Mouse (Mus musculus): ENCODE measurements around the gene Nap1l1. TPM values are rescaled to one million over a fixed set of nuclear protein-coding genes. Genes with fewer than 3 reads are reported as not detected.

The Nap1l1 gene
- polyA plus RNA-seq, 1 experiment = 96.6 TPM

- H3K27me3 ChIP-seq (replicated peaks) = no peaks in the 10 kb centered on the region
- peaks cover 58% of the 10 kb centered on the region for H3K4me1 ChIP-seq
- no peaks in the 10 kb centered on the region for H3K9me3 ChIP-seq
- peaks cover 11% of the 10 kb centered on the region for H3K36me3 ChIP-seq (replicated peaks; ENCODE audit: low read length)
- H3K4me3 ChIP-seq (replicated peaks) = no peak overlapping the region
- no peak for TF ChIP-seq GATA1 (IDR thresholded peaks at IDR 0.05; ENCODE audit: borderline replicate concordance, low read length)
- TF ChIP-seq FLI1 (IDR thresholded peaks at IDR 0.05; ENCODE audit: low read length) = no peak
These were observed 39.1 kb downstream of the Nap1l1 start for GRCm38 (mm10) chr10:111512036-111512568.

GRCm38 (mm10) chr10:111514282-111514885 is 41.4 kb downstream of the Nap1l1 start:
- H3K4me3 ChIP-seq (replicated peaks) = no peak overlapping the region
- TF ChIP-seq FLI1 (IDR thresholded peaks at IDR 0.05; ENCODE audit: low read length) (no peak), GATA1 (IDR thresholded peaks at IDR 0.05; ENCODE audit: borderline replicate concordance, low read length) (no peak)
- peaks cover 6% of the 10 kb centered on the region for H3K36me3 ChIP-seq (replicated peaks; ENCODE audit: low read length)
- no peaks in the 10 kb centered on the region for H3K9me3 ChIP-seq
- no peaks in the 10 kb centered on the region for H3K27me3 ChIP-seq (replicated peaks)
- H3K4me1 ChIP-seq = peaks cover 47% of the 10 kb centered on the region

- no peaks in the 10 kb centered on the region for H3K36me3 ChIP-seq (replicated peaks; ENCODE audit: low read length)
- peaks cover 45% of the 10 kb centered on the region for H3K4me1 ChIP-seq
- H3K4me3 ChIP-seq (replicated peaks) = peak overlapping the region; percentile 81
- H3K27me3 ChIP-seq (replicated peaks) = no peaks in the 10 kb centered on the region
- no peaks in the 10 kb centered on the region for H3K9me3 ChIP-seq
- TF ChIP-seq FLI1 (IDR thresholded peaks at IDR 0.05; ENCODE audit: low read length) (no peak), GATA1 (IDR thresholded peaks at IDR 0.05; ENCODE audit: borderline replicate concordance, low read length) (no peak)
These were observed 42.3 kb downstream of the Nap1l1 start for GRCm38 (mm10) chr10:111515071-111516010.

GRCm38 (mm10) chr10:111516172-111516588 is 43.2 kb downstream of the Nap1l1 start:
- H3K36me3 ChIP-seq (replicated peaks; ENCODE audit: low read length) = no peaks in the 10 kb centered on the region
- H3K4me1 ChIP-seq = peaks cover 38% of the 10 kb centered on the region
- no peaks in the 10 kb centered on the region for H3K9me3 ChIP-seq
- no peak for TF ChIP-seq GATA1 (IDR thresholded peaks at IDR 0.05; ENCODE audit: borderline replicate concordance, low read length)
- no peak for TF ChIP-seq FLI1 (IDR thresholded peaks at IDR 0.05; ENCODE audit: low read length)
- H3K27me3 ChIP-seq (replicated peaks) = no peaks in the 10 kb centered on the region
- H3K4me3 ChIP-seq (replicated peaks) = peak overlapping the region; percentile 80

GRCm38 (mm10) chr10:111516804-111517436 is 43.9 kb downstream of the Nap1l1 start:
- H3K4me1 ChIP-seq = peaks cover 38% of the 10 kb centered on the region
- no peaks in the 10 kb centered on the region for H3K27me3 ChIP-seq (replicated peaks)
- TF ChIP-seq FLI1 (IDR thresholded peaks at IDR 0.05; ENCODE audit: low read length) (no peak), GATA1 (IDR thresholded peaks at IDR 0.05; ENCODE audit: borderline replicate concordance, low read length) (no peak)
- peak overlapping the region; percentile 80 for H3K4me3 ChIP-seq (replicated peaks)
- no peaks in the 10 kb centered on the region for H3K36me3 ChIP-seq (replicated peaks; ENCODE audit: low read length)
- H3K9me3 ChIP-seq = no peaks in the 10 kb centered on the region

- TF ChIP-seq FLI1 (IDR thresholded peaks at IDR 0.05; ENCODE audit: low read length) (no peak), GATA1 (IDR thresholded peaks at IDR 0.05; ENCODE audit: borderline replicate concordance, low read length) (no peak)
These were observed 45.3 kb downstream of the Nap1l1 start for GRCm38 (mm10) chr10:111518350-111518749.

GRCm38 (mm10) chr10:111519620-111520370 is 46.8 kb downstream of the Nap1l1 start:
- peaks cover 42% of the 10 kb centered on the region for H3K4me1 ChIP-seq
- H3K9me3 ChIP-seq = no peaks in the 10 kb centered on the region
- H3K27me3 ChIP-seq (replicated peaks) = no peaks in the 10 kb centered on the region
- H3K4me3 ChIP-seq (replicated peaks) = no peak overlapping the region
- no peaks in the 10 kb centered on the region for H3K36me3 ChIP-seq (replicated peaks; ENCODE audit: low read length)
- no peak for TF ChIP-seq GATA1 (IDR thresholded peaks at IDR 0.05; ENCODE audit: borderline replicate concordance, low read length)

More at GRCm38 (mm10) chr10:111518350-111518749, 45.3 kb downstream of the Nap1l1 start:
- H3K4me3 ChIP-seq (replicated peaks) = no peak overlapping the region
- H3K9me3 ChIP-seq = no peaks in the 10 kb centered on the region
- no peaks in the 10 kb centered on the region for H3K36me3 ChIP-seq (replicated peaks; ENCODE audit: low read length)
- H3K4me1 ChIP-seq = peaks cover 42% of the 10 kb centered on the region
- no peaks in the 10 kb centered on the region for H3K27me3 ChIP-seq (replicated peaks)

- Histone ChIP-seq H3K4me1 (peaks cover 34% of the 10 kb centered on the region), H3K4me3 (replicated peaks) (no peak overlapping the region), H3K36me3 (replicated peaks; ENCODE audit: low read length) (no peaks in the 10 kb centered on the region), H3K9me3 (no peaks in the 10 kb centered on the region), H3K27me3 (replicated peaks) (no peaks in the 10 kb centered on the region)
- no peak for TF ChIP-seq FLI1 (IDR thresholded peaks at IDR 0.05; ENCODE audit: low read length)
- TF ChIP-seq GATA1 (IDR thresholded peaks at IDR 0.05; ENCODE audit: borderline replicate concordance, low read length) = no peak
These were observed 47.6 kb downstream of the Nap1l1 start for GRCm38 (mm10) chr10:111520621-111521020.

- Histone ChIP-seq H3K4me1 (peaks cover 24% of the 10 kb centered on the region), H3K4me3 (replicated peaks) (no peak overlapping the region), H3K36me3 (replicated peaks; ENCODE audit: low read length) (no peaks in the 10 kb centered on the region), H3K27me3 (replicated peaks) (no peaks in the 10 kb centered on the region), H3K9me3 (no peaks in the 10 kb centered on the region)
- TF ChIP-seq GATA1 (IDR thresholded peaks at IDR 0.05; ENCODE audit: borderline replicate concordance, low read length) = no peak
- TF ChIP-seq FLI1 (IDR thresholded peaks at IDR 0.05; ENCODE audit: low read length) = no peak
These were observed 48.6 kb downstream of the Nap1l1 start for GRCm38 (mm10) chr10:111521636-111522035.
